Comparison of ENCODE assay signal across 19 mouse cellular contexts in genomic region chr10:122966421-122966820, GRCm38 (mm10).
"Had no signal": no experiment of that assay in that cellular context is flagged by ENCODE, and none has a peak within 500 bp of the region (broad histone marks: within the 10 kb centered on the region; RNA-seq: fewer than 3 reads in every experiment).

No protein-coding gene starts in this region.

- H3K27ac ChIP-seq: kidney, embryonic 15.5 days; limb, embryonic 10.5 days; limb, embryonic 13.5 days; liver, embryonic 12.5 days; liver, embryonic 15.5 days; midbrain, embryonic 10.5 days; midbrain, embryonic 13.5 days; stomach, embryonic 15.5 days had no signal

- H3K27me3 ChIP-seq: kidney, embryonic 15.5 days; limb, embryonic 13.5 days; midbrain, embryonic 13.5 days; stomach, embryonic 15.5 days had no signal

- H3K4me3 ChIP-seq: kidney, embryonic 15.5 days; limb, embryonic 10.5 days; limb, embryonic 13.5 days; liver, embryonic 12.5 days; liver, embryonic 15.5 days; megakaryocyte, embryonic 14.5 days; midbrain, embryonic 10.5 days; midbrain, embryonic 13.5 days; myocyte; stomach, embryonic 15.5 days had no signal

- DNase-seq: kidney, adult 2 months; kidney, postnatal 14 days; kidney, postnatal 4 days; liver; right cerebral cortex, postnatal 4 days; thymus, adult 18-20 months; thymus, postnatal 36 days had no signal

- ATAC-seq: inflammation-experienced regulatory T-cells, adult 6 months; liver, embryonic 12.5 days; midbrain, embryonic 13.5 days; midbrain, embryonic 16.5 days had no signal

- H3K9me3 ChIP-seq: kidney, embryonic 15.5 days; limb, embryonic 10.5 days; limb, embryonic 13.5 days; liver, embryonic 12.5 days; liver, embryonic 15.5 days; midbrain, embryonic 10.5 days; midbrain, embryonic 13.5 days; stomach, embryonic 15.5 days had no signal

- H3K9ac ChIP-seq: kidney, embryonic 15.5 days; limb, embryonic 13.5 days; liver, embryonic 12.5 days; liver, embryonic 15.5 days; midbrain, embryonic 13.5 days; stomach, embryonic 15.5 days had no signal

- H3K4me1 ChIP-seq: liver, embryonic 12.5 days; liver, embryonic 15.5 days had no signal

- H3K36me3 ChIP-seq: kidney, embryonic 15.5 days; limb, embryonic 10.5 days; limb, embryonic 13.5 days; liver, embryonic 12.5 days; liver, embryonic 15.5 days; midbrain, embryonic 10.5 days; midbrain, embryonic 13.5 days; stomach, embryonic 15.5 days had no signal

- H3K4me2 ChIP-seq: kidney, embryonic 15.5 days; limb, embryonic 13.5 days; liver, embryonic 12.5 days; liver, embryonic 15.5 days; midbrain, embryonic 13.5 days; stomach, embryonic 15.5 days had no signal
